Mouse (Mus musculus) CH12.LX (cell line): ENCODE data around the gene Col4a1. TPM values are rescaled to one million over a fixed set of nuclear protein-coding genes. Genes with fewer than 3 reads are reported as not detected.

Experiments used
- DNase-seq: peaks from one replicate; pipeline ENCODE4 v3.0.0-alpha.2; 2013; ENCODE audit errors: extremely low read depth
- H3K27ac ChIP-seq: 2 replicates; pipeline ENCODE4 v1.5.1; 2012; ENCODE audit warnings: low read depth, mild to moderate bottlenecking, control low read depth, moderate library complexity; ENCODE audit not compliant: insufficient read depth
- H3K27me3 ChIP-seq: replicated peaks from 2 replicates; pipeline ENCODE3; 2012; ENCODE audit warnings: inconsistent platforms
- H3K36me3 ChIP-seq, 2 experiments: replicated peaks in 1 of 2; 2 replicates each; pipeline versions ENCODE3 to v1.6.1; 2012; ENCODE audit warnings: inconsistent platforms in 1 of 2, low read length in 1 of 2, mild to moderate bottlenecking in 1 of 2, mixed read lengths in 1 of 2, moderate library complexity in 1 of 2; ENCODE audit not compliant: control insufficient read depth in 1 of 2, insufficient read depth in 1 of 2
- H3K4me1 ChIP-seq, 2 experiments: 2 replicates each; pipeline ENCODE4 v1.6.1; 2012; ENCODE audit warnings: inconsistent platforms in 1 of 2, moderate library complexity in 1 of 2; ENCODE audit not compliant: insufficient read depth in 2 of 2, control insufficient read depth in 1 of 2
- H3K4me2 ChIP-seq: 2 replicates; pipeline ENCODE4 v1.6.1; 2012; ENCODE audit warnings: low read depth, mild to moderate bottlenecking, control low read depth; ENCODE audit not compliant: poor library complexity, insufficient read depth, severe bottlenecking
- H3K4me3 ChIP-seq, 3 experiments: fragments of 150-350 bp in 1 of 3; sonication (generic) in 1 of 3; replicated peaks in 1 of 3; 2 replicates each; pipeline versions ENCODE3 to v1.5.1; 2011 to 2012; ENCODE audit warnings: low read depth in 2 of 3, low read length in 2 of 3, mild to moderate bottlenecking in 2 of 3, moderate library complexity in 2 of 3, control low read depth in 1 of 3, improper control_type of control experiment in 1 of 3, inconsistent platforms in 1 of 3, mixed read lengths in 1 of 3; ENCODE audit not compliant: poor library complexity in 1 of 3
- H3K79me2 ChIP-seq: replicated peaks from 2 replicates; pipeline ENCODE4 v1.6.1; 2012; ENCODE audit warnings: mild to moderate bottlenecking, moderate library complexity; ENCODE audit not compliant: control insufficient read depth, poor library complexity, insufficient read depth, severe bottlenecking; ENCODE audit errors: extremely low read depth
- H3K9ac ChIP-seq: 2 replicates; pipeline ENCODE4 v1.6.1; 2012; ENCODE audit warnings: low read depth, mild to moderate bottlenecking, control low read depth, moderate library complexity; ENCODE audit not compliant: insufficient read depth
- H3K9me3 ChIP-seq: replicated peaks from 2 replicates; pipeline ENCODE3; 2012; ENCODE audit warnings: low read length, inconsistent platforms, mixed read lengths
- BHLHE40 ChIP-seq: IDR thresholded peaks from 2 replicates; pipeline ENCODE4 v1.6.1; 2011; ENCODE audit warnings: mild to moderate bottlenecking, low read depth, low read length, improper control_type of control experiment
- CHD2 ChIP-seq: IDR thresholded peaks from 2 replicates; pipeline ENCODE4 v1.6.1; 2011; ENCODE audit warnings: low read length, improper control_type of control experiment
- CTCF ChIP-seq, 2 experiments: IDR thresholded peaks in 1 of 2; conservative IDR thresholded peaks in 1 of 2; 2 replicates each; pipeline ENCODE4 v1.5.1; 2011 to 2012; ENCODE audit warnings: low read depth in 2 of 2, low read length in 2 of 2, improper control_type of control experiment in 1 of 2, inconsistent platforms in 1 of 2, mild to moderate bottlenecking in 1 of 2, moderate library complexity in 1 of 2
- E2F4 ChIP-seq: IDR thresholded peaks from 2 replicates; pipeline ENCODE4 v1.6.1; 2011; ENCODE audit warnings: low read depth, low read length, improper control_type of control experiment; ENCODE audit not compliant: insufficient replicate concordance
- ELF1 ChIP-seq: IDR thresholded peaks from 2 replicates; pipeline ENCODE4 v1.6.1; 2014; ENCODE audit warnings: low read depth, mild to moderate bottlenecking, inconsistent platforms, low read length, improper control_type of control experiment
- GABPA ChIP-seq: IDR thresholded peaks from 2 replicates; pipeline ENCODE4 v1.6.1; 2012; ENCODE audit warnings: low read depth, low read length, improper control_type of control experiment, inconsistent platforms; ENCODE audit not compliant: insufficient replicate concordance
- HCFC1 ChIP-seq: IDR thresholded peaks from 2 replicates; pipeline ENCODE4 v1.6.1; 2012; ENCODE audit warnings: low read depth, mild to moderate bottlenecking, inconsistent platforms, low read length, improper control_type of control experiment
- IRF4 ChIP-seq: IDR thresholded peaks from 2 replicates; pipeline ENCODE4 v1.6.1; 2014; ENCODE audit warnings: low read depth, mild to moderate bottlenecking, inconsistent platforms, low read length, improper control_type of control experiment
- JUN ChIP-seq: IDR thresholded peaks from 2 replicates; pipeline ENCODE4 v1.6.1; 2011; ENCODE audit warnings: low read depth, mild to moderate bottlenecking, low read length, improper control_type of control experiment, moderate library complexity; ENCODE audit not compliant: insufficient read depth
- JUND ChIP-seq: conservative IDR thresholded peaks from 2 replicates; pipeline ENCODE4 v1.6.1; 2011; ENCODE audit warnings: low read depth, low read length, improper control_type of control experiment
- KAT2A ChIP-seq: IDR thresholded peaks from 2 replicates; pipeline ENCODE4 v1.6.1; 2012; ENCODE audit warnings: low read length, improper control_type of control experiment, inconsistent platforms; ENCODE audit not compliant: insufficient replicate concordance
- MAFK ChIP-seq: IDR thresholded peaks from 2 replicates; pipeline ENCODE4 v1.6.1; 2011; ENCODE audit warnings: low read length, improper control_type of control experiment; ENCODE audit not compliant: insufficient replicate concordance
- MAZ ChIP-seq: IDR thresholded peaks from 2 replicates; pipeline ENCODE4 v1.6.1; 2012; ENCODE audit warnings: low read depth, mild to moderate bottlenecking, inconsistent platforms, low read length, improper control_type of control experiment, moderate library complexity
- MEF2A ChIP-seq: IDR thresholded peaks from 2 replicates; pipeline ENCODE4 v1.6.1; 2014; ENCODE audit warnings: low read depth, mild to moderate bottlenecking, inconsistent platforms, low read length, improper control_type of control experiment, borderline replicate concordance
- MYC ChIP-seq: IDR thresholded peaks from 2 replicates; pipeline ENCODE4 v1.6.1; 2011; ENCODE audit warnings: low read depth, mild to moderate bottlenecking, improper control_type of control experiment, low read length
- NELFE ChIP-seq: IDR thresholded peaks from 2 replicates; pipeline ENCODE4 v1.6.1; 2011; ENCODE audit warnings: low read depth, low read length, improper control_type of control experiment
- NRF1 ChIP-seq: IDR thresholded peaks from 2 replicates; pipeline ENCODE4 v1.6.1; 2014; ENCODE audit warnings: low read depth, mild to moderate bottlenecking, inconsistent platforms, low read length, improper control_type of control experiment, moderate library complexity
- POLR2A ChIP-seq: IDR thresholded peaks from 2 replicates; pipeline ENCODE4 v1.6.1; 2011; ENCODE audit warnings: low read depth, mild to moderate bottlenecking, improper control_type of control experiment, low read length
- RAD21 ChIP-seq: IDR thresholded peaks from 2 replicates; pipeline ENCODE4 v1.6.1; 2011; ENCODE audit warnings: low read depth, mild to moderate bottlenecking, low read length, improper control_type of control experiment, moderate library complexity
- SIN3A ChIP-seq: IDR thresholded peaks from 2 replicates; pipeline ENCODE4 v1.6.1; 2012; ENCODE audit warnings: low read length, improper control_type of control experiment, inconsistent platforms
- ZC3H11A ChIP-seq: IDR thresholded peaks from 2 replicates; pipeline ENCODE4 v1.6.1; 2012; ENCODE audit warnings: low read depth, mild to moderate bottlenecking, inconsistent platforms, low read length, improper control_type of control experiment
- ZKSCAN1 ChIP-seq: IDR thresholded peaks from 2 replicates; pipeline ENCODE4 v1.6.1; 2012; ENCODE audit warnings: low read depth, inconsistent platforms, low read length, improper control_type of control experiment, borderline replicate concordance
- ZMIZ1 ChIP-seq: IDR thresholded peaks from 2 replicates; pipeline ENCODE4 v1.6.1; 2012; ENCODE audit warnings: low read depth, mild to moderate bottlenecking, inconsistent platforms, low read length, improper control_type of control experiment
- dilution Hi-C: fragments of 300-500 bp; cut with MboI; formaldehyde crosslinking; loops from 2 replicates; pipeline ENCODE4 v1.14.3; 2020; ENCODE audit warnings: low sequenced_read_pairs; ENCODE audit not compliant: extremely low pct_unique_long_range_greater_than_20kb, extremely low pct_ligation_motif_present
- in situ Hi-C: fragments of 300-500 bp; cut with MboI; formaldehyde crosslinking; loops from 3 replicates; pipeline ENCODE4 v1.14.3; 2019; ENCODE audit warnings: low sequenced_read_pairs, low pct_ligation_motif_present, low pct_unique_long_range_greater_than_20kb, mixed read lengths
- polyA plus RNA-seq: library from polyadenylated mRNA; unstranded; fragments of >175 nt; gene quantifications from 2 replicates; pipeline ENCODE4 v1.2.1, GENCODE M21; 2012; ENCODE audit warnings: low read depth; ENCODE audit not compliant: insufficient read length
- total RNA-seq, 2 experiments: library from RNA; depleted of rRNA; stranded (reverse); fragments of 300-350 nt in 1 of 2; fragments of >200 nt in 1 of 2; gene quantifications; 2 replicates each; pipeline ENCODE4 v1.2.3; 2012 to 2014

The Col4a1 gene
- total and polyA plus RNA-seq, 3 experiments, result 0.04 to 0.27 (median 0.13) TPM

- TF ChIP-seq MEF2A, result no peak
- TF ChIP-seq CTCF (conservative IDR thresholded peaks at IDR 0.05 in 1 of 2, IDR thresholded peaks at IDR 0.05 in 1 of 2; ENCODE audit: low read depth in 2 of 2, low read length in 2 of 2), result peak; percentile 74 to 80
Observed at GRCm38 (mm10) chr8:11215231-11215630, 97.4 kb downstream of the Col4a1 start (continued).

DNA sequence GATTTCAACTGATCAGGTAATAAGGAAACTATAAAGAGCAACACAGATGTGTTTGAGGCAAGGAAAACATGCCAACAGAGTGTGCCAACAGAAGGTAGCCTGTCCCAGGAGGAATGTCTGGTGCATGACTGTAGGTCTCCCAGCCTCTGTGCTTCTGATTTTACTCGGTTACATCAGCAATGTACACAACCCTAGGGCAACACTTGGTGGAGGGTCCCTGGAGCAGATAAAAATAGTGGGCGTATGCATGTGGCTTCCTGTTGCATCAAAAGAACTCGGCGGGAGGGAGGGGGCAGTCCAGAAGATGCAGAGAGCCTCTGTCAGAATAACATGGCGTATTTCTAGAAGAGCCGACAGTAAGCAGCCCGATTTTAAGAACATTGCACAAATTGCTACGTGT, 106.1 kb downstream of the Col4a1 start:
- Histone ChIP-seq H3K9me3 (no peaks in the 10 kb centered on the region), H3K36me3 (no peaks in the 10 kb centered on the region), H3K4me3 (no peak overlapping the region), H3K4me2 (no peak overlapping the region), H3K27me3 (no peaks in the 10 kb centered on the region), H3K27ac (no peak overlapping the region), H3K79me2 (no peaks in the 10 kb centered on the region), H3K4me1 (peaks cover 10 to 29% of the 10 kb centered on the region in 2 experiments), H3K9ac (no peak overlapping the region)
- DNase-seq, result no peak
- in situ Hi-C loops, result no loop called here
- no peak for TF ChIP-seq MYC
- no peak for TF ChIP-seq ZC3H11A
- TF ChIP-seq HCFC1, result no peak
- TF ChIP-seq NRF1, result no peak
- TF ChIP-seq IRF4, result no peak
- TF ChIP-seq KAT2A, result no peak
- no peak for TF ChIP-seq E2F4
- TF ChIP-seq ZKSCAN1, result no peak
- no peak for TF ChIP-seq ZMIZ1
- no peak for TF ChIP-seq ELF1
- no peak for TF ChIP-seq RAD21
- TF ChIP-seq CHD2, result no peak
- no peak for TF ChIP-seq SIN3A
- TF ChIP-seq JUN, result no peak
- no peak for TF ChIP-seq MAZ
- TF ChIP-seq POLR2A, result no peak
- TF ChIP-seq JUND, result no peak
- no peak for TF ChIP-seq BHLHE40
- dilution Hi-C loops, result no loop called here

DNA sequence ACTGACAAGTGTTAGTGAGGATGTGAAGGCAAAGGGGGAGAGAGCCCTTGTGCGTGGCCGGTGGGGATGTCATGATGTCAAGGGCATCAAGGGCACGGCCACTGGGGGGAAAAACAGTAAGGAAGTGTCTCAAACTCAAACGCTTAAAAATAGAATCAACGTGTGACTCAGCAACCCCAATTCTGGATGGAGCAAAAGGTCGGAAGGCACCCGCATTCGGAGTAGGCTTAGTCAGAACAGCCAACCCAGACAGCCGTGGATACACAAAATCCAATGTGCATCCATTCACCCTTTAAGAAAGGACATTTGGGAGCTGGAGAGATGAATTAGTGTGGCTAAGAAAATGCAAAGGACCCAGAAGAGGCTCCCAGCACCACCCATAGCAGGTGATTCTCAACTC, 107.1 kb downstream of the Col4a1 start:
- H3K4me1 ChIP-seq, result peaks cover 10 to 29% of the 10 kb centered on the region in 2 experiments
- H3K27me3 ChIP-seq, result peaks cover 2% of the 10 kb centered on the region
- no peaks in the 10 kb centered on the region for H3K9me3 ChIP-seq
- dilution Hi-C loops (no loop called here), in situ Hi-C loops (no loop called here)
- TF ChIP-seq MAFK (no peak), CTCF (conservative IDR thresholded peaks at IDR 0.05 in 1 of 2, IDR thresholded peaks at IDR 0.05 in 1 of 2; ENCODE audit: low read depth in 2 of 2, low read length in 2 of 2) (no peak), NELFE (no peak), GABPA (no peak), CHD2 (no peak)
- no peak overlapping the region for H3K27ac ChIP-seq
- DNase-seq, result no peak
- no peak overlapping the region for H3K4me3 ChIP-seq
- no peaks in the 10 kb centered on the region for H3K79me2 ChIP-seq
- no peak overlapping the region for H3K4me2 ChIP-seq
- no peak overlapping the region for H3K9ac ChIP-seq
- no peaks in the 10 kb centered on the region for H3K36me3 ChIP-seq
